Mouse (Mus musculus) hematopoietic stem cell, adult 5-6 weeks (primary cell): ENCODE results near the gene Shoc2. TPM values are rescaled to one million over a fixed set of nuclear protein-coding genes. Genes with fewer than 3 reads are reported as not detected.
"Not testable (repeated sequence)": the region's sequence is repeated elsewhere in the genome, so short reads cannot be mapped to it uniquely, and the experiment has no call there.

ENCODE experiments used
- ATAC-seq, 2 experiments: fragments of 125-278 bp in 1 of 2; replicated peaks in 1 of 2; 2 replicates each; pipeline ENCODE4 v1.8.0; 2016 to 2017; ENCODE audit warnings: inconsistent platforms in 2 of 2, mild to moderate bottlenecking in 2 of 2, moderate number of reproducible peaks in 2 of 2, low read depth in 1 of 2, moderate TSS enrichment in 1 of 2; ENCODE audit not compliant: low FRiP score in 2 of 2, poor library complexity in 2 of 2, severe bottlenecking in 2 of 2, insufficient read depth in 1 of 2, low TSS enrichment in 1 of 2
- total RNA-seq: library from RNA; stranded (forward); fragments of 172-1452, 232-1000 nt; gene quantifications from 2 replicates; pipeline ENCODE4 v1.2.3, GENCODE M21; 2017

Shoc2 gene
- total RNA-seq: 61.1 and 63.8 TPM in 2 replicates

GRCm38 (mm10) chr19:53943802-53944785 is at the start of gene Shoc2, which contains the start of gene Bbip1:
Gene Shoc2, plus strand, starts transcription at chr19:53944306.
Gene Bbip1, minus strand, starts transcription at chr19:53944627.
- peak; percentile 85 to 89 for ATAC-seq

- peak in 1 of 2 experiments; percentile 8; a peak in 1 of 4 replicates for ATAC-seq
These were observed 49.5 kb upstream of the Shoc2 start for GRCm38 (mm10) chr19:53894538-53895121.

GRCm38 (mm10) chr19:53898046-53898445 is 46.1 kb upstream of the Shoc2 start:
- no peak for ATAC-seq

DNA sequence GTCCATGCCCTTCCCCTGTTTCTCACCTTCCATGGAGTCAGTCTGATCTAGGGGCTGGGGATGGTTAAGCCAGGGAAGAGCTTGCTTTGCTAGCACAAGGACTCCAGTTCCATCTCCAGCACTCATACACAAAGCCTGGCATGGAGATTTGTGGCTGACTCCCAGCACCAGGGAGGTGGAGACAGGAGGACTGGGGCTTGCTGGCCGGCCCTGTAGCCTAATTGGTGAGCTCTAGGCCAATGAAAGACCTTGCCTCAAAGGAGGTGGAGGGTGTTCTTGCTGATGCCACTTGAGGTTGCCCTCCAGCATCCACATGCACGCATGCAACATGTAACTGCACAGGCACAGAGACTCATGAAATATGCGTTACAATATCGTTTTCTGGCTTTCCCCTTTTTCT is 45.6 kb upstream of the Shoc2 start:
- no peak for ATAC-seq

GRCm38 (mm10) chr19:53898970-53899900 is 44.9 kb upstream of the Shoc2 start:
- no peak for ATAC-seq

GRCm38 (mm10) chr19:53899941-53900610 is 44.0 kb upstream of the Shoc2 start:
- ATAC-seq: no peak

- peak in 1 of 2 experiments; percentile 5; a peak in 1 of 4 replicates for ATAC-seq
These were observed 42.0 kb upstream of the Shoc2 start for GRCm38 (mm10) chr19:53901931-53902738.

DNA sequence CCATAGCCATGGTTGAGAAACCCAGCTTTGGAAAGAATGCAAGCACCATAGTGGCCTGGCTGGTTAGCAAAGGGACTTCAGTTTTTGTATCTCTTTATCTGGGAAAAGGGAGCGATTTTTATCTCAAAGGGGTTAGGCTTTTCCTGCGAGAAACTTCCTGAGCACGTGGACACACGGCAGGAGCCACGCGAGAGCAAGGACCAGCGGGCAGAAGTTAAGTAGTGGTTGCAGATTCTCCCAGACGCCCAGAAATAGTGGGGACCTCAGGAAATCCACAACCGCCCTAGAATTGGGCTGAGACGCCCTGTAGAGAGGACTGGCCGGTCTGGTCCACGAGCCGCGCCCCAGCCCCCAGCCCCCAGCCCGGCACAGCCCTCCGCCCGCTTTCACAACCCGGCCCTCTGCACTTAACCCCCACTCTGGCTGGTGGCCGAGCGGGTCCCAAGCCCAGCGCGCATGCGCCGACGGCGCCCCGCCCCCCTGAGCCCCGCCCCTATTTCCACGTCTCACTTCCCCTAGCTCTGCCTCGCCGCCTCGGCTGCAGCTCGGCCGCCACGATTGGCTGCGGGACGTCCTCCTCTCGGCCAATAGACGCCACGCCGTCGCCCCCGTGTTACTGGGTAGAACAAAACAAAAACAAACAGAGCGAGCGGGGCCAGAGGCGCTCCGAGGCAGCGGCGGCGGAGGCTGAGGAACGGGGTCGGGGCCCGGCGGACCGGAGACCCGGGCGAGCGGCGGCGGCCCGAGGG is 41.2 kb upstream of the Shoc2 start:
- ATAC-seq: peak; percentile 86 to 89

GRCm38 (mm10) chr19:53903507-53904321 is 40.4 kb upstream of the Shoc2 start:
- ATAC-seq: peak; percentile 19 to 29

DNA sequence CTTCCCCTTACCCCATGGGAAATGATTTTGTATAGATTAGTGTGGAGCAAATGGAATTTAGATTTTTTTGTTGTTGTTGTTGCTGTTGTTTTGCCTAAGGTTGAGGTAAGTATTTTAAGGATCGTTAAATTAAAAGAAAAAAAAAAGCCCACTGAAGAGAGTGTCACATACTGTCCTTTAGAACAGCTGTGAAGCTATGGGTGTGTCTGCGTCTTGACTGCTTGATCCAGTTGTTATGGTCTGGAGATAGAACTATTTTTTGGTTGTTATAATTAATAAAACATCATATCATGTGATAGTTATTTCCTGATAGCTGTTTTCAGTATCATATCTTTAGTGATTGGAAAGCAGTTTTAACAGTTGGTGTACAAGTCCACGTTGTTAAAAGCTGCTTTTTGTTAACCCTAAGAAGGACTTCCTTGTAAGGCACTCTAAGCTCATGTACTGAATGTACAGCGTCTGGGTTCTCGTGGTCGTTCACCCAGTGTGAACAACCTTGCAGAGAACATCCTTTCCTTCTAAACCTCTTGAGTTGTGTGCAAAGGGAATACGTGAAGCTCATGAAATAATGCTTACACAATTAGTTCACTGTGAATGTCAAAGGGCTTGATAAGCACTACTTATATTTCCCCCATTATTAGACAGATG is 39.1 kb upstream of the Shoc2 start:
- ATAC-seq: no peak

DNA sequence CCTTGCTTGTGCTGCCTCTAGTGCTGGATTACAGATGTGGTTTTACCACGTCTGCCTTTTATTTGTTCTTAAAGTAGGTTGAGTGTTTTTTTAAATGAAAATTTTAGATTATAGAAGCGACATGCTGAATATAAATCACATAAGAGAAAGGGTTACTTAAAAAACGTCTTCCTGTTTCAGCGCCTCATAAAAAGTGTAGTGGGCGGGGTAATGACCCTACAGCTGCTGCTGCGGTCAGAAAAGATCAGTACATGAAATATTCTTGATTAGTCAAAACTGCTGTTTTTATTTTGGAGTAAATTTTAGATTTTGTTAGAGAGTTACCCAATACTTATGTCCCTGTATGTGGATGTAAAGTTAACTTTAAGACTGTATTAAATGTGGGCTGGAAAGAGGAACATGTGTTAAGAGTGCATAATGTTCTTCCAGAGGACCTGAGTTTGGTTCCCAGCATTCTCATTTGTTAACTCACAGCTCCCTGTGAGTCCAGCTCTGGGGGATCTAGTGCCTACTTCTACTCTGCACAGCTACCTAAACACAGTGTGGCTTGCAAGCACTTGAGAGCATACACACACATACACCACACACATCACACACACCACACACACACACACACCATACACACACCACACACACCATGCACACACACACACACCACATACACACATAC is 37.9 kb upstream of the Shoc2 start:
- peak; percentile 5 to 24; a peak in 2 of 4 replicates for ATAC-seq

DNA sequence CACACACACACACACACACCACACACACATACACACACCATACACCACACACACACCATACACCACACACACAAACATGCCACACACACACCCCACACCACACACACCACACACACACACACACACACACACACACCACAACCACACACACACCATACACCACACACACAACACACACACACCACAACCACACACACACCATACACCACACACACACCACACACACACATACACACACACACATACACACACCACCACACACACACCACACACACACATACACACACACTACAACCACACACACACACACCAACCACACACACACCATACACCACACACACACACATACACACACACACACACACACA is 37.4 kb upstream of the Shoc2 start:
- not testable (repeated sequence) for ATAC-seq

- no peak for ATAC-seq
These were observed 29.2 kb upstream of the Shoc2 start for GRCm38 (mm10) chr19:53914950-53915349.

DNA sequence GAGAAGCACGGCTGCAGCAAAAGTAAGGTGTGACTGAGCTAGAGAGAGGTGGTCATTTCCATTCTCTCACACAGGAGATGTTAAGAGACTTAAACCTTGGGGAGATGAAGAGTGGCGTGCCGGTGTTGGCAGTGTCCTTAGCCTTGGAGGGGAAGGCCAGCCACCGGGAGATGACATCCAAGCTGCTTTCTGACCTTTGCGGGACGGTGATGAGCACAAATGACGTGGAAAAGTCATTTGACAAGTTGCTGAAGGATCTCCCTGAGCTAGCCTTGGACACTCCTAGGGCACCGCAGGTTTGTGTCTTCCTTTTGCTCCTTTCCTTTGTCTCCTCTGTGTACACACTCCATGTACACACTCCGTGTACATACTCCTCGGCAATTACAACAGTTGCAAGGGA is 24.6 kb upstream of the Shoc2 start:
- ATAC-seq: no peak
